Comparison of ENCODE assay signal across 13 mouse cellular contexts in genomic region chr2:157328570-157328969, GRCm38 (mm10). TPM values are rescaled to one million over a fixed set of nuclear protein-coding genes. Genes with fewer than 3 reads are reported as not detected.
DNase-seq lines count a peak whose midpoint lies in the region; ATAC-seq lines count a peak whose summit lies in the region.
"Had no signal": no experiment of that assay in that cellular context is flagged by ENCODE, and none has a peak within 500 bp of the region (broad histone marks: within the 10 kb centered on the region; RNA-seq: fewer than 3 reads in every experiment).

No protein-coding gene starts in this region.

- no peaks in the 10 kb centered on the region for H3K27me3 ChIP-seq in embryonic facial prominence, embryonic 10.5 days (replicated peaks; ENCODE audit: low read depth, poor library complexity, severe bottlenecking)
- no peaks in the 10 kb centered on the region for H3K27me3 ChIP-seq in hindbrain, embryonic 16.5 days (replicated peaks; ENCODE audit: control insufficient read depth, insufficient read depth, low read length)
- H3K27me3 ChIP-seq in neural tube, embryonic 15.5 days (replicated peaks), result no peaks in the 10 kb centered on the region
- H3K27me3 ChIP-seq: limb, embryonic 15.5 days had no signal

- peak; percentile 20 for DNase-seq in heart, postnatal 4 days
- DNase-seq in heart, postnatal 25 days (ENCODE audit: low spot score), result no peak
- DNase-seq in embryonic facial prominence, embryonic 10.5 days (ENCODE audit: low spot score), result peak; percentile 56
- DNase-seq in right cerebral cortex, postnatal 14 days, result no peak
- no peak for DNase-seq in lung, postnatal 4 days
- DNase-seq in cerebellum, adult 11-12 months, result no peak
- DNase-seq: adrenal gland, postnatal 25 days had no signal

- H3K4me3 ChIP-seq in embryonic facial prominence, embryonic 10.5 days, result no peak overlapping the region
- no peak overlapping the region for H3K4me3 ChIP-seq in hindbrain, embryonic 16.5 days (ENCODE audit: low read length)
- H3K4me3 ChIP-seq in neural tube, embryonic 15.5 days (replicated peaks), result no peak overlapping the region
- H3K4me3 ChIP-seq: limb, embryonic 15.5 days had no signal

- peak overlapping the region; percentile 81 for H3K27ac ChIP-seq in embryonic facial prominence, embryonic 10.5 days (replicated peaks)
- H3K27ac ChIP-seq in hindbrain, embryonic 16.5 days (ENCODE audit: low read depth, low read length), result peak overlapping the region; percentile 49; the same call in 1 of the 2 replicates
- H3K27ac ChIP-seq in neural tube, embryonic 15.5 days (replicated peaks), result peak overlapping the region; percentile 41; the same call in 1 of the 2 replicates
- H3K27ac ChIP-seq: limb, embryonic 15.5 days; macrophage had no signal

- 26% methylated on average over 11 of the region's 11 CpGs for WGBS in embryonic facial prominence, embryonic 10.5 days
- WGBS in hindbrain, embryonic 16.5 days, result 6% methylated on average over 11 of the region's 11 CpGs
- 9% methylated on average over 11 of the region's 11 CpGs for WGBS in neural tube, embryonic 15.5 days

- intact Hi-C loops in heart, postnatal 25 days (cut with DNase I), result no loop called here

- H3K9me3 ChIP-seq in embryonic facial prominence, embryonic 10.5 days, result no peaks in the 10 kb centered on the region
- no peaks in the 10 kb centered on the region for H3K9me3 ChIP-seq in hindbrain, embryonic 16.5 days (ENCODE audit: control insufficient read depth, low read length)
- no peaks in the 10 kb centered on the region for H3K9me3 ChIP-seq in neural tube, embryonic 15.5 days (replicated peaks)
- H3K9me3 ChIP-seq: limb, embryonic 15.5 days had no signal

- peak; percentile 74 for ATAC-seq in hindbrain, embryonic 16.5 days
- ATAC-seq in neural tube, embryonic 15.5 days (ENCODE audit: low FRiP score), result no peak

- peaks cover 33% of the 10 kb centered on the region for H3K4me1 ChIP-seq in embryonic facial prominence, embryonic 10.5 days
- H3K4me1 ChIP-seq in hindbrain, embryonic 16.5 days (ENCODE audit: control insufficient read depth, insufficient read depth, low read depth, low read length), result peaks cover 12% of the 10 kb centered on the region
- peaks cover 14% of the 10 kb centered on the region for H3K4me1 ChIP-seq in neural tube, embryonic 15.5 days

- H3K9ac ChIP-seq in hindbrain, embryonic 16.5 days (ENCODE audit: low read depth, low read length), result 0 out of 2 replicates have a peak overlapping the region, but pooled peaks have one; percentile 13
- no peak overlapping the region for H3K9ac ChIP-seq in neural tube, embryonic 15.5 days (replicated peaks)
- H3K9ac ChIP-seq: limb, embryonic 15.5 days had no signal

- peaks cover 59% of the 10 kb centered on the region for H3K36me3 ChIP-seq in embryonic facial prominence, embryonic 10.5 days (replicated peaks)
- H3K36me3 ChIP-seq in hindbrain, embryonic 16.5 days (ENCODE audit: control insufficient read depth, insufficient read depth, low read length), result peaks cover 8% of the 10 kb centered on the region
- H3K36me3 ChIP-seq in neural tube, embryonic 15.5 days, result peaks cover 29% of the 10 kb centered on the region

- no peak overlapping the region for H3K4me2 ChIP-seq in hindbrain, embryonic 16.5 days (ENCODE audit: low read length)
- 0 out of 2 replicates have a peak overlapping the region, but pooled peaks have one; percentile 5 for H3K4me2 ChIP-seq in neural tube, embryonic 15.5 days
- H3K4me2 ChIP-seq: limb, embryonic 15.5 days had no signal

RNA-seq across cellular contexts. Expression of gene Ghrh, which starts 18.7 kb away (rescaled TPM):
- not detected for total RNA-seq in heart, postnatal 4 days (2021)
- total RNA-seq in heart, postnatal 25 days (2021), result not detected
- 0.34 and 1.3 TPM in 2 replicates for polyA plus RNA-seq in embryonic facial prominence, embryonic 10.5 days (2016; fragmentation: Nextera tagmentation; extraction: Ambion mirVana)
- 0.91 and 1.0 TPM in 2 replicates for polyA plus RNA-seq in hindbrain, embryonic 16.5 days (2015; fragmentation: Nextera tagmentation; extraction: Ambion mirVana)
- 1.8 TPM in 1 of 2 replicates, not detected in the other for polyA plus RNA-seq in neural tube, embryonic 15.5 days (2015; fragmentation: Nextera tagmentation; extraction: Ambion mirVana)
- total RNA-seq: adrenal gland, postnatal 25 days; common myeloid progenitor, adult 5-6 weeks; gastrocnemius, adult 8-10 months had no signal
- polyA plus RNA-seq: limb, embryonic 15.5 days; macrophage had no signal

RNA-seq across cellular contexts. Expression of gene Manbal, which starts 38.8 kb away (rescaled TPM):
- 10 to 100 TPM; 35.8 to 35.9 TPM for total RNA-seq in heart, postnatal 4 days (2021)
- 10 to 100 TPM; 20.1 to 20.3 TPM for total RNA-seq in heart, postnatal 25 days (2021)
- polyA plus RNA-seq in embryonic facial prominence, embryonic 10.5 days (2016; fragmentation: Nextera tagmentation; extraction: Ambion mirVana), result 61.1 and 66.5 TPM in 2 replicates
- polyA plus RNA-seq in hindbrain, embryonic 16.5 days (2015; fragmentation: Nextera tagmentation; extraction: Ambion mirVana), result 120 and 123 TPM in 2 replicates
- polyA plus RNA-seq in neural tube, embryonic 15.5 days (2015; fragmentation: Nextera tagmentation; extraction: Ambion mirVana), result 110 and 112 TPM in 2 replicates

RNA-seq across cellular contexts. Expression of gene Mroh8, which starts 49.2 kb away (rescaled TPM):
- under 1 TPM; 0.07 to 0.11 TPM for total RNA-seq in heart, postnatal 4 days (2021)
- total RNA-seq in heart, postnatal 25 days (2021), result not detected
- polyA plus RNA-seq in embryonic facial prominence, embryonic 10.5 days (2016; fragmentation: Nextera tagmentation; extraction: Ambion mirVana), result 0.73 and 1.0 TPM in 2 replicates
- 0.47 and 0.51 TPM in 2 replicates for polyA plus RNA-seq in hindbrain, embryonic 16.5 days (2015; fragmentation: Nextera tagmentation; extraction: Ambion mirVana)
- polyA plus RNA-seq in neural tube, embryonic 15.5 days (2015; fragmentation: Nextera tagmentation; extraction: Ambion mirVana), result 0.44 and 0.46 TPM in 2 replicates
- polyA plus RNA-seq: macrophage had no signal

RNA-seq across cellular contexts. Expression of gene Rpn2, which starts 49.8 kb away (rescaled TPM):
- 100 to 1,000 TPM; 130 to 137 TPM for total RNA-seq in heart, postnatal 4 days (2021)
- total RNA-seq in heart, postnatal 25 days (2021), result 10 to 100 TPM; 85.1 to 94.2 TPM
- 266 and 277 TPM in 2 replicates for polyA plus RNA-seq in embryonic facial prominence, embryonic 10.5 days (2016; fragmentation: Nextera tagmentation; extraction: Ambion mirVana)
- polyA plus RNA-seq in hindbrain, embryonic 16.5 days (2015; fragmentation: Nextera tagmentation; extraction: Ambion mirVana), result 237 and 246 TPM in 2 replicates
- 225 and 255 TPM in 2 replicates for polyA plus RNA-seq in neural tube, embryonic 15.5 days (2015; fragmentation: Nextera tagmentation; extraction: Ambion mirVana)

Comparison
In these comparisons a context has a peak if more than half of its experiments do, and no peak if none do; other contexts are left out.
1. DNase-seq: peak in heart, postnatal 4 days (single experiment) and embryonic facial prominence, embryonic 10.5 days (single experiment); none in heart, postnatal 25 days (single experiment), right cerebral cortex, postnatal 14 days (single experiment), lung, postnatal 4 days (0 of 2) and cerebellum, adult 11-12 months (single experiment).
2. Peak in every context shown above with its lines, with median percentiles within 50 percentile points of each other: H3K27ac ChIP-seq.